Mouse (Mus musculus) left cerebral cortex, adult 9 months (tissue): ENCODE measurements at regions not wholly inside any gene's neighbourhood (a gene's known extent, or its start where the extent isn't known, plus 50 kb on each side); places are given as distances from the start of the nearest gene placed in this dataset.

ENCODE experiments used
- DNase-seq, 2 experiments: peaks; one replicate each; pipeline ENCODE4 v3.0.0; 2022; ENCODE audit warnings: low spot score in 2 of 2

GRCm38 (mm10) chr12:25234636-25235035 is 137.7 kb upstream of the Id2 start:
- no peak for DNase-seq

DNA sequence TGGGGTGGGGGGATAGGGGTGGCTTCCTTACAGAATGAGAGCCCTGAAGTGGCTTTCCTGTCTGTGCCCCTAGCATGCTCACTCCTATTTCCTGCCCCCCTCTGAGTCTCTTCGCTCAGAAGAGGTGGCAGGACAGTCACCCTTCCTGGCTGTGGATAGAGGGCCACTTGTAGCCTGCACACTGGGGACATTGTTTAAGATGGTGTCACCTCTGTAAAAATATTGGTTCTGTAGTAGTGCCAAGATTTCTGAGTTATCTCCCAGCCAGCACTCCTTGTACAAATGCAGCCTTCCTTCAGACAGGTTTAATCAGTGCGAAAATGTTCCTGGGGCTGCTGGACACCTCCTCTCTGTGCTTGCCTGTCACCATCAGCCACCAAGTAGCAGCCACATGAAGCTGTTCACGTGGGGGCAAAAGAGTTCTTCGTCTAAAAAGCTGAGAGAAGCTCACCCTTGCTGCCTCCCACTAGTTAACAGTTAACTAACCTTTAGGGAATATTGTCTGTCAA is 136.1 kb upstream of the Id2 start:
- DNase-seq = no peak

DNA sequence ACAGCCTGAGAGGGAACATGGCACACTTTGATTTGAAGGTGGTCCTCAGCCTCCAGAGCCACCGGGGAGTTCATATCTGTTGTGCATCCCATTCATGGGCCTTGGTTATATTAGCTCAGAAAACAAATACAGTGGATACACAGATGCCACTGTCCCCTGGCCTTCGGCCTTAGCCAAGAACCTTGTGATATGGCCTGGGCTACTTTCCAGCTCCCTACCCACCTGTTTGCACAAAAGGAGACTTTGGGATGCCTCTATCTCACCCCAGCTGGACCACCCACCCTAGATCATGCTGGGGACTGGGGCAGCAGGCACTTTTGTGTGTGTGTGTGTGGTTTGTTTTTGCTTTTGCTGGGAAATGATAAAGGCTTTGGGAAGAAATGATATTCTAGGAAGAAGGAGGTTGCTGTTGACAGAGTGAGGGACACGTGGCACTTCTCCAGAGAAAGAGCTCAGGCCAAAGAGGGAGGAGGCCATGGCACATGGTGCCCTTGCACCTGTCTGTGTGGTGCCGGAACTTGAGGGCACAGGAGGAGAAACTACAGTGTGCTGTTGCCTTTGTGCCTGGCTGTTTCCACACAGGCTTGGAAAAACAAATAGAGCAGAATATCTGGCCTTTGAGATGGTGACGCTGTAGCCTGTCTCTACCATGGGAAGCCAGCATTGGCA is 135.6 kb upstream of the Id2 start:
- no peak for DNase-seq

- DNase-seq = no peak
Measured at GRCm38 (mm10) chr12:25228708-25229107, 131.8 kb upstream of the Id2 start.

- DNase-seq = no peak
Measured at GRCm38 (mm10) chr12:25227736-25228135, 130.8 kb upstream of the Id2 start.

DNA sequence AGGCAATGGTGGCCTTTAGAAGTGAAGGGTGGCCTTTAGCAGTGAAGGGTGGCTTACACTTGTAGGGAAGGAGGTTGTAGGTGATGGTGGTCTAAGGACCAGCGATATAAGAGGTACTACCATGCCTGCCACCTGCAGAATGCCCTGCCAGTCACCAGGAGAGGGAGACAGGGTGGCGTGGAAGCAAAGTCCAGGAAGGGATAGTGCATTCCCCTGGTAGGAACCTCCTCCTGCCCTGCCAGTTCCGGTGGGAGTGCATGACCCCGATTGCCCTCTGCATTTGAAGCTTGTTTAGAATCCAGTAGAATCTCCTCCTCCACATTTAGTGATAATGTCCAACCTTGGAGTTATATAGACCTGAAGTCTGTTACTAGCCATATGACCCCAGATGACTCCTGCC is 127.7 kb upstream of the Id2 start:
- DNase-seq = no peak

- DNase-seq = no peak
Measured at GRCm38 (mm10) chr12:25224201-25224600, 127.3 kb upstream of the Id2 start.

- DNase-seq = no peak
Measured at GRCm38 (mm10) chr12:25223539-25223938, 126.6 kb upstream of the Id2 start.

DNA sequence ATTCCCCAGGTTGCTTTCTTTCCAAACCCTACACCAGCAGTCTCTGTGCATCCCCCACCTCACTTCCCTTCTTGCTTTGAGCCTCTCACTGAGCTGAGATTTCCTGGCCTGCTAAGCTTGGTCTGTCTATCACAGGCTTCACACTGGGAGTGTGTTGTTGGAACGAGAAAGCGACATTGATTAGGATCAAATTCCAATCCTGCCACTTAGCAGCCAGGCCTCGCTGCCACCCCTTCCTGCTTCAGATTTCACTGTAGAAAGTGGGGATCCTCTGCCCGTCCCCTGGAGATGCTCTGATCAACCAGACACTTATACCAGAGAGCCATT is 123.8 kb upstream of the Id2 start:
- DNase-seq = no peak

DNA sequence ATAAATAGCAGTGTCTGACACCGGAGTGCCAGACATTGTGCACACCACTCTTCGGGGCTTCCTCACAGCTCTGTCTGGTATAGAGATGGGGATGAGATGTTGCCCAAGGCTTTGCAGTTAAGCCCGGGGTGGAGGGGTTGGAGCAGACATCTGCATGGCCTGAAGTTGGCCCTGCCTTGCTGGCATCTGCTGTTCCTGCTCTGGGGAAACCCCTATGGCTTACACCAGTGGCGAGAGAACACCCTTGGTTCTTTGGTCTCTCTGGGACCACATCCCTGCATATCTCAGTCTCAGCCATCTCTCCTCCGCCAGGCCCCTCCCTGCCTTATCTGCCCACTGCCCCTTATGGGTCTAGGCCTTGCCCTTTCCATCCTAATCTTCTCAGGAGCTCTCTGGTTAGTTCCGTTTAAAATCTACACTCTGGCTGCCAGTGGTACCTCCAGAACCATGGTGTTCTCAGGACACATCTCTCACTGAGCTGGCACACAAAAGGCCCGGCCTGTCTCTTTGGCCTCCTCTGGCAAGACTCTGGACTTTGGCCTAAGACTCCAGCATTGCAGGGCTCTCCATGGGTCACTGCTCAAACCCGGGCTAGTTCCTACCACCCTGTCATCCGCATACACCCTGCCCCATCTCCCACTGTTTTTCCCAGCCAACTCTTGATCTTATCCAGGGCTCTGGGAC is 123.3 kb upstream of the Id2 start:
- DNase-seq = no peak

DNA sequence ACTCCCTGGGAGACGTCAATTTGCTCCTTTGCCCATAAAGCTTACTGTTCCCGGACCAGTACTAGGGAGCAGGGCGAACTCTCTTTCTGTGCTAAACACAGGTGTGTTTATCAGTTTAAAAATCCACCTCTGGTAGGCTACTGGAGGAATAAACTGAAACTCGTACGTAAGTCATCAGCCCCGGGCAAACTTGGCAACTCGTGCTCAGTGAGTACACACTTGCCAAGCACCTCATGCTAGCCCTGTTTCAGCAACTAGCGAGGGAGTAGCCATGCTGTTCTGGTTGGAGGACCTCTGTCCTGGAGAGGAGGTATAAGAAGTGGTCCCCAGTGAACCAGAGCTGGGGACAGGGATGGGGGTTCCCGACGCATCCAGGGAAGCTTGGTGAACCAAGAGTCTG is 122.6 kb upstream of the Id2 start:
- no peak for DNase-seq

- DNase-seq = no peak
Measured at GRCm38 (mm10) chr12:25216792-25217516, 120.0 kb upstream of the Id2 start.

DNA sequence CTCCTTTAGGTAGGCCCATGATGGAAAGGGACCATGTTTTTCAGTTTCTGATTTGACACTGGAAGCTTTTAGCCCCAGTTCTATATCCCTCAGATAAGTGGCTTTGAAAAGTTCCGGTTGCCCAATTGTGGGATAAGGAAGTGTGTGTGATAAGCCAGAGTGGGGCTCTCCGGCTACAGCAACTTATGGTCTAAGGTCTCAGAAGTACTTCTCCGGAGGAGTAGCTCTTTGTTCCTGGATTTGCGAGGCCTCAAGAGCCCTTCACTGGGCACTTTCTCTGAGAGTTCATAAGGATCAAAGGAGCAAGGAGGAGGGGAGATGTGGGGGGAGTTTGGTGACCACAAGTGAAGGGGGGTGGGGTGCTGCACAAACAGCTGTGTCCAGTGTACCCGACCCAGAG is 118.3 kb upstream of the Id2 start:
- no peak for DNase-seq

DNA sequence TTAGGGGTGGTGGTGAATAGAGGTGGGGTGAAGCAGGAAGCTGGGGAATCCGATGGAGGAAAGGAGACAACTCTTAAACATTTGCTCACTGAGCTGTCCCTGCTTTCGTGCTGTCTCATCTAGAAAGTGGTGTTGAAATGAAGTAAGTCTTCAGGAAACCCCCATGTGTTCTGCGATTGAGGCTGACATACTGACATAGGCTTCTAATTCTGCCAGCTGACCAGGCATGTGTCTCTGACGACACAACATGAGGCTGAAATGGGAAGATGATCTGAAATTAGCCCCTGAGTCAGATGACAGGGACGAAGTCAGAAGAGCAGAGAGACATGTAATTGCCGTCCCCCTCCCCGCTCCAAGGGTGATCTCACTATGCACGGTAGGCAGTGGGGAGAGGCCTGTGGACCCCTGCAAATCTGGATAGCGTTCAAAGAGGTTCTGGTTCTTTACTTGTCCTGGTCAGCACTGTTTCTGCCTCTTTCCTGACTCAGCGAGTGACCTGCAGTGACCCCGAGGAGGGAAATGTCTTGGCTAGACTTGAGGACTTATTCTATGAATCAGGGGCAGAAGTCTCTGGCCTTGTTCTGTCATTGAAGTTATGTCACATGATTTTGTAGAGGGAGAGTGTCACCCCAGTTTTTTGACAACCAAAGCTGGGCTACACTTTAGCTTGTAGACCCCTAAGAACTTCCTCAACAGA is 117.0 kb upstream of the Id2 start:
- no peak for DNase-seq

- DNase-seq = no peak
Measured at GRCm38 (mm10) chr12:25211331-25211730, 114.4 kb upstream of the Id2 start.

GRCm38 (mm10) chr12:25210597-25210996 is 113.7 kb upstream of the Id2 start:
- DNase-seq = no peak

DNA sequence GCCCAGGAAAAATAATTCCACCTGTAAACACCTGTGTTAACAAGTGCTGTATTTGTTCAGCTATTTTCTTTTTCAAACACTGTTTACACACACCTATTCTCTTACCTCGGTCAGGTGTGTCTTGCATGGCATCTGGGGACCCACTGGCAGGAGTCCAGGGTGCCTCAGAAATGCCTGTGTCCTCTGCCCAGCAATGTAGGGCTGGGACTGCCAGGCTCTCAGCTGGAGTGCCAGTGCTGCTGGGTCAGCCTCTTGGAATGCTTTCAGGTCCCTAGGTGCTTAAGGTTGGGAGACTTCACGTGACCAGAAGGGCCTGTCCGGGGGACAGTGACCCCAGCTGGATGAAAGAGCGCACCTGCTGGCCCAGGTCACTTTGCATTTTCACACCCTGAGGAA is 112.4 kb upstream of the Id2 start:
- no peak for DNase-seq

- DNase-seq = peak in 1 of 2 experiments; percentile 16
Measured at GRCm38 (mm10) chr12:25208670-25209332, 111.9 kb upstream of the Id2 start.

- DNase-seq = no peak
Measured at GRCm38 (mm10) chr12:25203371-25204067, 106.6 kb upstream of the Id2 start.

GRCm38 (mm10) chr12:25200161-25200560 is 103.2 kb upstream of the Id2 start:
- no peak for DNase-seq

- no peak for DNase-seq
Measured at GRCm38 (mm10) chr12:25197757-25198156, 100.8 kb upstream of the Id2 start.
